Mouse (Mus musculus) C2C12 (cell line): Measurements from ENCODE around the gene Adamts16.

ENCODE experiments used
- CTCF ChIP-seq: IDR thresholded peaks from one replicate; pipeline ENCODE4 v1.5.1; 2011; ENCODE audit not compliant: control insufficient read depth, insufficient read depth, insufficient read length
- MYOD1 ChIP-seq: IDR thresholded peaks from one replicate; pipeline ENCODE4 v1.6.1; 2011; ENCODE audit warnings: low read depth; ENCODE audit not compliant: control insufficient read depth, insufficient read length

DNA sequence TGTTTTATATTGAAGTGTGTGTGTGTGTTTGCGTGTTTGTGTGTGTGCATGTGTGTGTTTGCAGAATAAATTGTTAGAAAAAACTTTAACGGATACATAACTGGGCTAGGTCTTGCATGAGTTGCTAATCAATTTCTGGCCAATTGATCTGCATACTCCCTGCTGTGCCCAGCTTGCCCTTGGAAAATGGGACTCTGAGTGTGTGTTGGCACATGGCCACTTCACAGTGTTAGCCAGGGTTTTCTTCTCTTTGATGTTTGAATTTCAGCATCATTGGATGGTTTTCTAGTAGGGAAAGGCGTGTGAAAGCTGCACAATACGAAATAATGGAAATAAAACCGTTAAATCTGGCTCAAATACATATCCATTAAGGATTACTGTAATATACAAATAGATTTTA is 24.3 kb upstream of the Adamts16 start:
- TF ChIP-seq MYOD1 (no peak), CTCF (no peak)
